ENCODE assay signal across 8 mouse cellular contexts in the genomic region with DNA sequence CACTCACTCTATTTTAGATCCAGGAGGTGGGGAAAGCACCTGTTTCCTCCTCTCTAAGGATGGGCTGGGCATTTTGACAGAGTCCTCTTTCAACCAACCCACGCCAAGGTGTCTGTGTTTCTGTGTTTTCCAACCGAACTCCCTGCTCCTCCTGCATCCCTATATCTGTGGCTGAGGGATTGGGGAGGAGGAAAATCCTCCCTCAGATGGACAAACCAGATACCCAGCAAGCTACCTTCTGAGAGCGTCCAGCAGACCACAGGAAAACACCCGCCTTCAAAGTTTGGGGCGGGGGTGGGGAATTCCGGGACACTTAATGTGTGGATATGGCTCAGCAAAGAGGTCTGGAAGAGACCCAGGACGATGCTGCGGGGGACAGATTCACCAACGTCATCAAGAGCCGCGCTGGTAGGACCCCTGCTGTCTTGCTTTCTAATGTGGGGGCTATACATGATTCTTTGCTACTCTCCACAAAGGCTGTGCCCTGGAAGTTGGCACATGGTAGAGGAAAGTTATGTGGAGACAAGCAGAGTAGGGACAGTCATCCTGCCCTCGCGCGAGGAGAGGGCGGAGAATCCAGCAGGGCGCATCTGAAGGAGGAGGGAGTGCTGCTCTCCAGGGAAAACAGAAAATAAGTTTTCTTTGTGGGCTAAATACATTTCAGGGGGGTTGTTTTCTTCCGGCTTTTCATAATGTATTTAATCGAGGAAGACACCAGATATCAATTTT.
DNase-seq lines count a peak whose midpoint lies in the region; ATAC-seq and TF ChIP-seq lines count a peak whose summit lies in the region.

No protein-coding gene starts in this region.

- no peaks in the 10 kb centered on the region; the same call in 1 of the 2 replicates for H3K4me1 ChIP-seq in cortical plate, adult 2 months (ENCODE audit: control insufficient read depth, insufficient read depth, low read length)
- no peaks in the 10 kb centered on the region for H3K4me1 ChIP-seq in hindbrain, embryonic 15.5 days (replicated peaks)
- no peaks in the 10 kb centered on the region for H3K4me1 ChIP-seq in midbrain, postnatal 0 days (ENCODE audit: insufficient read depth, low read length)

- H3K4me2 ChIP-seq in hindbrain, embryonic 15.5 days: peak overlapping the region; percentile 58
- peak overlapping the region; percentile 51 for H3K4me2 ChIP-seq in midbrain, postnatal 0 days (ENCODE audit: low read depth, low read length, poor library complexity, severe bottlenecking)

- H3K9ac ChIP-seq in hindbrain, embryonic 15.5 days: no peak overlapping the region
- no peak overlapping the region for H3K9ac ChIP-seq in midbrain, postnatal 0 days (replicated peaks; ENCODE audit: low read length, poor library complexity, severe bottlenecking)

- H3K36me3 ChIP-seq in hindbrain, embryonic 15.5 days: no peaks in the 10 kb centered on the region
- H3K36me3 ChIP-seq in midbrain, postnatal 0 days (ENCODE audit: insufficient read depth, low read length): no peaks in the 10 kb centered on the region

- no peaks in the 10 kb centered on the region for H3K9me3 ChIP-seq in hindbrain, embryonic 15.5 days
- H3K9me3 ChIP-seq in midbrain, postnatal 0 days (ENCODE audit: low read length): no peaks in the 10 kb centered on the region

- ATAC-seq in hindbrain, embryonic 15.5 days (ENCODE audit: low FRiP score, low read depth): no peak
- no peak for ATAC-seq in midbrain, postnatal 0 days (ENCODE audit: low FRiP score)

- no peak for TF ChIP-seq POLR2A in cortical plate, adult 2 months (IDR thresholded peaks at IDR 0.05; ENCODE audit: extremely low read depth, insufficient read depth, low read length)

- H3K27ac ChIP-seq in cortical plate, adult 2 months (ENCODE audit: insufficient read depth, low read length): peak overlapping the region; percentile 64
- H3K27ac ChIP-seq in hindbrain, embryonic 15.5 days (replicated peaks): no peak overlapping the region
- H3K27ac ChIP-seq in midbrain, postnatal 0 days (ENCODE audit: low read depth, low read length): no peak overlapping the region

- DNase-seq in cerebellum, postnatal 25 days: peak; percentile 4 to 11
- DNase-seq in cerebellum, adult 8-10 months: no peak
- peak; percentile 9 for DNase-seq in midbrain, postnatal 0 days (ENCODE audit: low spot score)
- DNase-seq in ovary, adult 18-20 months (ENCODE audit: low spot score): no peak
- no peak for DNase-seq in adrenal gland, adult 18-20 months (ENCODE audit: low spot score in 2 of 2)
- no peak for DNase-seq in lung, postnatal 36 days

- TF ChIP-seq CTCF in cortical plate, adult 2 months (IDR thresholded peaks at IDR 0.05; ENCODE audit: extremely low read depth, insufficient read depth, low read length): no peak
- no peak for TF ChIP-seq CTCF in midbrain, postnatal 0 days (IDR thresholded peaks at IDR 0.05)

- H3K27me3 ChIP-seq in hindbrain, embryonic 15.5 days: no peaks in the 10 kb centered on the region
- H3K27me3 ChIP-seq in midbrain, postnatal 0 days (ENCODE audit: insufficient read depth, low read length): no peaks in the 10 kb centered on the region

- H3K4me3 ChIP-seq in cortical plate, adult 2 months (ENCODE audit: insufficient read depth, low read length): peak overlapping the region; percentile 45
- peak overlapping the region; percentile 34 for H3K4me3 ChIP-seq in hindbrain, embryonic 15.5 days
- H3K4me3 ChIP-seq in midbrain, postnatal 0 days (ENCODE audit: low read depth, low read length): peak overlapping the region; percentile 31

- 28% methylated on average over 18 of the region's 18 CpGs for WGBS in hindbrain, embryonic 15.5 days
- WGBS in midbrain, postnatal 0 days: 26% methylated on average over 18 of the region's 18 CpGs

Comparison
In these comparisons a context has a peak if more than half of its experiments do, and no peak if none do; other contexts are left out.
1. DNase-seq: peak in cerebellum, postnatal 25 days (2 of 2) and midbrain, postnatal 0 days (single experiment); none in cerebellum, adult 8-10 months (single experiment), ovary, adult 18-20 months (single experiment), adrenal gland, adult 18-20 months (0 of 2) and lung, postnatal 36 days (single experiment).
2. Peak in every context shown above with its lines, with median percentiles within 50 percentile points of each other: H3K4me3 ChIP-seq.